Mouse (Mus musculus) embryonic facial prominence, embryonic 12.5 days (tissue): ENCODE results near the gene App. TPM values are rescaled to one million over a fixed set of nuclear protein-coding genes. Genes with fewer than 3 reads are reported as not detected.
A peak's percentile ranks its signal among the peaks of the same experiment; 100 is the strongest.

Experiments used
- ATAC-seq: fragments of 200-750 bp; cut with Nextera tagmentation; 2 replicates; pipeline ENCODE4 v1.8.0; 2017; ENCODE audit not compliant: insufficient number of reproducible peaks, insufficient read depth, low FRiP score, low TSS enrichment
- H3K27ac ChIP-seq: fragments of 300-500 bp; sonication (generic); 2 replicates; pipeline ENCODE4 v1.5.1; 2016; ENCODE audit warnings: mild to moderate bottlenecking
- H3K27me3 ChIP-seq: fragments of 300-500 bp; sonication (generic); 2 replicates; pipeline ENCODE4 v1.6.1; 2016; ENCODE audit warnings: mild to moderate bottlenecking, moderate library complexity
- H3K36me3 ChIP-seq: fragments of 300-500 bp; sonication (generic); 2 replicates; pipeline ENCODE4 v1.6.1; 2016; ENCODE audit warnings: mild to moderate bottlenecking
- H3K4me1 ChIP-seq: fragments of 300-500 bp; sonication (generic); 2 replicates; pipeline ENCODE4 v1.6.1; 2016
- H3K4me2 ChIP-seq: fragments of 300-500 bp; sonication (generic); replicated peaks from 2 replicates; pipeline ENCODE4 v1.6.1; 2016; ENCODE audit warnings: mild to moderate bottlenecking, moderate library complexity
- H3K4me3 ChIP-seq: fragments of 300-500 bp; sonication (generic); 2 replicates; pipeline ENCODE4 v1.5.1; 2016; ENCODE audit warnings: mild to moderate bottlenecking
- H3K9ac ChIP-seq: fragments of 300-500 bp; sonication (generic); 2 replicates; pipeline ENCODE4 v1.6.1; 2016; ENCODE audit warnings: mild to moderate bottlenecking, moderate library complexity
- H3K9me3 ChIP-seq: fragments of 300-500 bp; sonication (generic); 2 replicates; pipeline ENCODE4 v1.6.1; 2016; ENCODE audit warnings: mild to moderate bottlenecking, moderate library complexity
- WGBS: fragments of 180-500 bp; shearing (Covaris S2); methylation state at CpG from one replicate; pipeline ENCODE4 v1.1.7; 2016; 5-methylcytosine and 5-hydroxymethylcytosine counted together
- polyA plus RNA-seq: library from polyadenylated mRNA; unstranded; fragments of >200 nt; fragmentation: Nextera tagmentation; extraction: Ambion mirVana; gene quantifications from 2 replicates; pipeline ENCODE4 v1.2.1, GENCODE M21; 2016

The App gene
- polyA plus RNA-seq, 1 experiment from 2014 or later: 224 TPM

- WGBS: 91% methylated on average over 3 of the region's 3 CpGs
- no peak for ATAC-seq
- H3K36me3 ChIP-seq: peaks cover 49% of the 10 kb centered on the region
Measured at GRCm38 (mm10) chr16:85012695-85013094, 160.9 kb downstream of the App start.

GRCm38 (mm10) chr16:85012172-85012571 is 161.4 kb downstream of the App start:
- Histone ChIP-seq H3K4me1 (peaks cover 2% of the 10 kb centered on the region; the same call in 1 of the 2 replicates), H3K27ac (no peak overlapping the region), H3K9me3 (no peaks in the 10 kb centered on the region), H3K4me2 (no peak overlapping the region), H3K27me3 (no peaks in the 10 kb centered on the region), H3K9ac (no peak overlapping the region), H3K4me3 (no peak overlapping the region), H3K36me3 (peaks cover 49% of the 10 kb centered on the region)
- 91% methylated on average over 5 of the region's 5 CpGs for WGBS
- no peak for ATAC-seq

More at GRCm38 (mm10) chr16:85012695-85013094, 160.9 kb downstream of the App start:
- Histone ChIP-seq H3K27me3 (no peaks in the 10 kb centered on the region), H3K9me3 (no peaks in the 10 kb centered on the region), H3K4me2 (no peak overlapping the region), H3K4me1 (peaks cover 2% of the 10 kb centered on the region; the same call in 1 of the 2 replicates), H3K4me3 (no peak overlapping the region), H3K9ac (no peak overlapping the region), H3K27ac (no peak overlapping the region)

GRCm38 (mm10) chr16:85010651-85011050 is 162.9 kb downstream of the App start:
- WGBS: 57% methylated on average over 2 of the region's 2 CpGs
- Histone ChIP-seq H3K36me3 (peaks cover 49% of the 10 kb centered on the region), H3K9ac (no peak overlapping the region), H3K4me1 (peaks cover 2% of the 10 kb centered on the region; the same call in 1 of the 2 replicates), H3K4me2 (no peak overlapping the region), H3K4me3 (no peak overlapping the region), H3K9me3 (no peaks in the 10 kb centered on the region), H3K27ac (no peak overlapping the region), H3K27me3 (no peaks in the 10 kb centered on the region)
- ATAC-seq: peak; percentile 53; the same call in 1 of the 2 replicates

- Histone ChIP-seq H3K4me2 (no peak overlapping the region), H3K27ac (no peak overlapping the region), H3K9me3 (no peaks in the 10 kb centered on the region), H3K4me1 (peaks cover 2% of the 10 kb centered on the region; the same call in 1 of the 2 replicates), H3K36me3 (peaks cover 44% of the 10 kb centered on the region), H3K27me3 (no peaks in the 10 kb centered on the region), H3K9ac (no peak overlapping the region), H3K4me3 (no peak overlapping the region)
- ATAC-seq: no peak
- 63% methylated on average over 9 of the region's 9 CpGs for WGBS
Measured at GRCm38 (mm10) chr16:85008866-85009645, 164.5 kb downstream of the App start.

GRCm38 (mm10) chr16:85001939-85002556 is 171.5 kb downstream of the App start:
- Histone ChIP-seq H3K4me3 (no peak overlapping the region), H3K27ac (no peak overlapping the region), H3K4me2 (no peak overlapping the region), H3K36me3 (peaks cover 29% of the 10 kb centered on the region), H3K4me1 (no peaks in the 10 kb centered on the region), H3K27me3 (no peaks in the 10 kb centered on the region), H3K9me3 (no peaks in the 10 kb centered on the region), H3K9ac (no peak overlapping the region)
- 92% methylated on average over 5 of the region's 5 CpGs for WGBS
- no peak for ATAC-seq

GRCm38 (mm10) chr16:85000304-85000703 is 173.3 kb downstream of the App start:
- H3K4me2 ChIP-seq: no peak overlapping the region
- H3K27ac ChIP-seq: no peak overlapping the region
- no peaks in the 10 kb centered on the region for H3K27me3 ChIP-seq
- H3K9me3 ChIP-seq: no peaks in the 10 kb centered on the region
- WGBS: 80% methylated on average over 7 of the region's 7 CpGs
- H3K4me3 ChIP-seq: no peak overlapping the region
- H3K36me3 ChIP-seq: peaks cover 29% of the 10 kb centered on the region
- ATAC-seq: no peak
- H3K9ac ChIP-seq: no peak overlapping the region
- no peaks in the 10 kb centered on the region for H3K4me1 ChIP-seq

GRCm38 (mm10) chr16:84997551-84997950 is 176.0 kb downstream of the App start:
- Histone ChIP-seq H3K4me2 (no peak overlapping the region), H3K36me3 (peaks cover 12% of the 10 kb centered on the region), H3K4me3 (no peak overlapping the region), H3K4me1 (no peaks in the 10 kb centered on the region), H3K9ac (no peak overlapping the region), H3K9me3 (no peaks in the 10 kb centered on the region), H3K27ac (no peak overlapping the region), H3K27me3 (no peaks in the 10 kb centered on the region)
- no peak for ATAC-seq
- WGBS: 79% methylated on average over 3 of the region's 3 CpGs

- no peak overlapping the region for H3K9ac ChIP-seq
- 64% methylated on average over 6 of the region's 6 CpGs for WGBS
- H3K4me1 ChIP-seq: no peaks in the 10 kb centered on the region
- H3K27me3 ChIP-seq: no peaks in the 10 kb centered on the region
- H3K9me3 ChIP-seq: no peaks in the 10 kb centered on the region
- H3K4me3 ChIP-seq: no peak overlapping the region
- H3K27ac ChIP-seq: no peak overlapping the region
- ATAC-seq: no peak
- H3K4me2 ChIP-seq: no peak overlapping the region
- peaks cover 3% of the 10 kb centered on the region; the same call in 1 of the 2 replicates for H3K36me3 ChIP-seq
Measured at GRCm38 (mm10) chr16:84995441-84995867, 178.1 kb downstream of the App start.

GRCm38 (mm10) chr16:84992888-84993287 is 180.7 kb downstream of the App start:
- 83% methylated on average over 7 of the region's 7 CpGs for WGBS
- peaks cover 4% of the 10 kb centered on the region for H3K36me3 ChIP-seq
- H3K27ac ChIP-seq: no peak overlapping the region
- H3K9ac ChIP-seq: no peak overlapping the region
- no peak overlapping the region for H3K4me3 ChIP-seq
- H3K4me2 ChIP-seq: no peak overlapping the region
- no peak for ATAC-seq
- no peaks in the 10 kb centered on the region for H3K27me3 ChIP-seq
- no peaks in the 10 kb centered on the region for H3K9me3 ChIP-seq
- no peaks in the 10 kb centered on the region; the same call in 1 of the 2 replicates for H3K4me1 ChIP-seq

GRCm38 (mm10) chr16:84991011-84991410 is 182.6 kb downstream of the App start:
- Histone ChIP-seq H3K9me3 (no peaks in the 10 kb centered on the region), H3K36me3 (peaks cover 8% of the 10 kb centered on the region), H3K9ac (no peak overlapping the region), H3K4me2 (no peak overlapping the region), H3K4me1 (peaks cover 4% of the 10 kb centered on the region; the same call in 1 of the 2 replicates), H3K27ac (no peak overlapping the region), H3K4me3 (no peak overlapping the region), H3K27me3 (no peaks in the 10 kb centered on the region)
- 85% methylated on average over 4 of the region's 4 CpGs for WGBS
- no peak for ATAC-seq

- H3K27ac ChIP-seq: no peak overlapping the region
Measured at GRCm38 (mm10) chr16:84989938-84990337, 183.6 kb downstream of the App start.

GRCm38 (mm10) chr16:84989476-84989875 is 184.1 kb downstream of the App start:
- H3K9me3 ChIP-seq: no peaks in the 10 kb centered on the region
- no peak overlapping the region for H3K9ac ChIP-seq
- H3K36me3 ChIP-seq: peaks cover 8% of the 10 kb centered on the region
- no peaks in the 10 kb centered on the region for H3K27me3 ChIP-seq
- no peak overlapping the region for H3K4me3 ChIP-seq
- 80% methylated on average over 10 of the region's 10 CpGs for WGBS
- no peak for ATAC-seq
- H3K27ac ChIP-seq: no peak overlapping the region
- H3K4me2 ChIP-seq: no peak overlapping the region
- peaks cover 4% of the 10 kb centered on the region; the same call in 1 of the 2 replicates for H3K4me1 ChIP-seq

More at GRCm38 (mm10) chr16:84989938-84990337, 183.6 kb downstream of the App start:
- H3K27me3 ChIP-seq: no peaks in the 10 kb centered on the region
- no peak overlapping the region for H3K4me3 ChIP-seq
- H3K36me3 ChIP-seq: peaks cover 8% of the 10 kb centered on the region
- ATAC-seq: no peak
- peaks cover 4% of the 10 kb centered on the region; the same call in 1 of the 2 replicates for H3K4me1 ChIP-seq
- H3K9ac ChIP-seq: no peak overlapping the region
- WGBS: 79% methylated on average over 6 of the region's 6 CpGs
- no peak overlapping the region for H3K4me2 ChIP-seq
- no peaks in the 10 kb centered on the region for H3K9me3 ChIP-seq
